Mouse (Mus musculus) kidney, adult 18-20 months (tissue): Measurements from ENCODE around the gene 2510009E07Rik.

Experiments
- DNase-seq: peaks from one replicate; pipeline ENCODE4 v3.0.0; 2021

Gene 2510009E07Rik

GRCm38 (mm10) chr16:21631815-21632222, 62.6 kb downstream of the 2510009E07Rik start:
- no peak for DNase-seq

GRCm38 (mm10) chr16:21630614-21631013, 63.9 kb downstream of the 2510009E07Rik start:
- DNase-seq: no peak

GRCm38 (mm10) chr16:21628061-21628591, 66.3 kb downstream of the 2510009E07Rik start:
- DNase-seq: no peak

- no peak for DNase-seq
These were observed 67.2 kb downstream of the 2510009E07Rik start for GRCm38 (mm10) chr16:21627248-21627647.

- DNase-seq: no peak
These were observed 68.5 kb downstream of the 2510009E07Rik start for GRCm38 (mm10) chr16:21625784-21626634.

GRCm38 (mm10) chr16:21620630-21621029, 73.8 kb downstream of the 2510009E07Rik start:
- no peak for DNase-seq

- no peak for DNase-seq
These were observed 78.7 kb downstream of the 2510009E07Rik start for GRCm38 (mm10) chr16:21615802-21616201.

- DNase-seq: no peak
These were observed 84.0 kb downstream of the 2510009E07Rik start for GRCm38 (mm10) chr16:21610473-21610872.

DNA sequence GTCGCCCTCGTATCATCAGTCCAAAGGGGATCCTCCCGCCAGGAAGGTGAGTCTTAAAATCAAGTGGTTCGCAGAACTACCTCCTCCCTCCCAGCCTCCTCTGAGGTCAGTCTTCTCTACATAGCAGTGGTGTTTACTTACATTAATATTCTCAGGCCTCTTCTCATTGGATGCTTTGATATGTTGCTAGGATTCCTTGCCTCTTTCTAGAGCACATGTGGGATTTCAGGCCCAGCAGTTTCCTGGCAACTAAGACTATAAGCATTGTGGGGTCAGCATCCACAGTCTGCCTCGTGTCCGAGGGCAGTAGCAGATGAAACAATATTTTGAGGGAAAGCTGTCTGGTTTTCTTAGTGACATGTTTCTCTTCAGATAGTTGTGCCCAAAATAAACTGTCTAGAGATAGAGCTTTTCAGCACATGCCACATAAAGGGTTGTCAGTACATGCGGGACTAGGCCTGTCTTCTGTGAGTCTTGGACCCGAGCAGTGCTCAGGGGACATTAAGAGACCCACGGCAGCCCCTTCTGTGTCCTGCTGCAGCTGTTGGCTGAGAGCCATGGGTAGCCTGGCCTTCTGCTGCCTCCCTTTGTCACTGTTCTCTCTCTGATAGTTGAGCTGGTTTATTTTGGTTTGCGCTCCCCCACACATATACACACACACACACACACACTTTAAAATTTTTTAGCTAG, 86.1 kb downstream of the 2510009E07Rik start:
- no peak for DNase-seq

GRCm38 (mm10) chr16:21607651-21608040, 86.8 kb downstream of the 2510009E07Rik start:
- no peak for DNase-seq

- DNase-seq: peak; percentile 20
These were observed 87.3 kb downstream of the 2510009E07Rik start for GRCm38 (mm10) chr16:21607021-21607650.

DNA sequence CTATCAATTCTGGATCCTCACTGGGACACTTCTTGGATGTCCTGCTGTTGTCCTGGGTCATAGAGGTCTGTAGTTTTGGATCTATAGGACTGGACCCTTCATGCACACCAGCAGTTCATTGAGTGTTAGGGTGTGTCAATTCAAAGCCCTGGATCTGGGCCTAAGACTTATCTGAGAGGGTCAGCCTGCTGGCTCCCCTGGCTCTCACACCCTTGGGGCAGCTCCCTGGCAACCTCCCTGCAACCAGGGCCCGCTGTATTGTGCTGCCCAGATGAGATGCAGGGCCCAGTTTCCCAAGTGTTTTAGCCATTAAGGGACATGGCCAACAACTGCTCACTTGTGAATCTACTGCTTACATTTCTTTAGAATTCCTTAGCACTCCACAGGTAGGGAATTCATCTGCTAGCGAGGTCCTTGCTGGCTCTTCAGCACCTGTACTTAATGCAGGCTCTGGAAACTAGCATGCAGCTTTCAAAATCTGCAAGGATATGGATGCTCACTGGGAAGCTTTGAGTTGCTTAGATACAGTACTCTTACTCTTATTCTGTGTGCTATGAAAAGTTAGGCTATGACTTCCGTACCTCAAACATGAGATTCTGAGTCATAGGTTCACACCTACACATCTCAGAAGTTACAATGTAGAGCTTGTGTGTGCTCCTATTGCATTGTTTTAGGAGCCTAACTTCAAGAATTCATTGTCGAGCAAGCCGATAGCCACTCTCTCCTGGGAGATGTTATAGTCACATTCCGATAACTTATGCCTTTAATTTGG, 88.0 kb downstream of the 2510009E07Rik start:
- no peak for DNase-seq

- peak; percentile 15 for DNase-seq
These were observed 90.1 kb downstream of the 2510009E07Rik start for GRCm38 (mm10) chr16:21604354-21604753.
